Mouse (Mus musculus): ENCODE data around the gene Cacna2d3. TPM values are rescaled to one million over a fixed set of nuclear protein-coding genes. Genes with fewer than 3 reads are reported as not detected.

Cacna2d3 gene
- polyA plus RNA-seq, 1 experiment: not detected

- Histone ChIP-seq H3K27ac (ENCODE audit: insufficient read depth, low read depth, low read length) (no peak overlapping the region), H3K4me1 (ENCODE audit: control insufficient read depth, insufficient read depth, low read length) (peaks cover 4% of the 10 kb centered on the region; the same call in 1 of the 2 replicates), H3K4me3 (ENCODE audit: insufficient read depth, low read depth, low read length) (no peak overlapping the region)
- TF ChIP-seq CTCF (IDR thresholded peaks at IDR 0.05; ENCODE audit: insufficient read depth, low read depth, low read length): no peak
- 83% methylated on average over 6 of the region's 6 CpGs for WGBS
Observed at GRCm38 (mm10) chr14:28907659-28908058, 814.0 kb downstream of the Cacna2d3 start.

- TF ChIP-seq CTCF (IDR thresholded peaks at IDR 0.05; ENCODE audit: insufficient read depth, low read depth, low read length): no peak
- no peak for TF ChIP-seq POLR2A (IDR thresholded peaks at IDR 0.05; ENCODE audit: insufficient read depth, low read depth, low read length)
- H3K27ac ChIP-seq (ENCODE audit: insufficient read depth, low read depth, low read length): no peak overlapping the region
- no peak overlapping the region for H3K4me3 ChIP-seq (ENCODE audit: insufficient read depth, low read depth, low read length)
- H3K4me1 ChIP-seq (ENCODE audit: control insufficient read depth, insufficient read depth, low read length): no peaks in the 10 kb centered on the region
- 89% methylated on average over 3 of the region's 3 CpGs for WGBS
Observed at GRCm38 (mm10) chr14:28892530-28892929, 829.1 kb downstream of the Cacna2d3 start.

- H3K4me3 ChIP-seq (ENCODE audit: insufficient read depth, low read depth, low read length): no peak overlapping the region
- H3K4me1 ChIP-seq (ENCODE audit: control insufficient read depth, insufficient read depth, low read length): no peaks in the 10 kb centered on the region
- no peak overlapping the region for H3K27ac ChIP-seq (ENCODE audit: insufficient read depth, low read depth, low read length)
- WGBS: 95% methylated on average over 1 of the region's 1 CpGs
- TF ChIP-seq POLR2A (IDR thresholded peaks at IDR 0.05; ENCODE audit: insufficient read depth, low read depth, low read length) (no peak), CTCF (IDR thresholded peaks at IDR 0.05; ENCODE audit: insufficient read depth, low read depth, low read length) (no peak)
Observed at GRCm38 (mm10) chr14:28887373-28887772, 834.3 kb downstream of the Cacna2d3 start.

GRCm38 (mm10) chr14:28886661-28887060 is 835.0 kb downstream of the Cacna2d3 start:
- WGBS: 92% methylated on average over 4 of the region's 4 CpGs
- Histone ChIP-seq H3K4me3 (ENCODE audit: insufficient read depth, low read depth, low read length) (no peak overlapping the region), H3K4me1 (ENCODE audit: control insufficient read depth, insufficient read depth, low read length) (no peaks in the 10 kb centered on the region), H3K27ac (ENCODE audit: insufficient read depth, low read depth, low read length) (no peak overlapping the region)
- no peak for TF ChIP-seq CTCF (IDR thresholded peaks at IDR 0.05; ENCODE audit: insufficient read depth, low read depth, low read length)
- no peak for TF ChIP-seq POLR2A (IDR thresholded peaks at IDR 0.05; ENCODE audit: insufficient read depth, low read depth, low read length)

- Histone ChIP-seq H3K4me3 (ENCODE audit: insufficient read depth, low read depth, low read length) (no peak overlapping the region), H3K27ac (ENCODE audit: insufficient read depth, low read depth, low read length) (no peak overlapping the region), H3K4me1 (ENCODE audit: control insufficient read depth, insufficient read depth, low read length) (no peaks in the 10 kb centered on the region)
- 75% methylated on average over 6 of the region's 6 CpGs for WGBS
- no peak for TF ChIP-seq CTCF (IDR thresholded peaks at IDR 0.05; ENCODE audit: insufficient read depth, low read depth, low read length)
- no peak for TF ChIP-seq POLR2A (IDR thresholded peaks at IDR 0.05; ENCODE audit: insufficient read depth, low read depth, low read length)
Observed at GRCm38 (mm10) chr14:28870983-28871382, 850.7 kb downstream of the Cacna2d3 start.

- H3K4me3 ChIP-seq (ENCODE audit: insufficient read depth, low read depth, low read length): no peak overlapping the region
- H3K4me1 ChIP-seq (ENCODE audit: control insufficient read depth, insufficient read depth, low read length): no peaks in the 10 kb centered on the region
- no peak overlapping the region for H3K27ac ChIP-seq (ENCODE audit: insufficient read depth, low read depth, low read length)
- TF ChIP-seq CTCF (IDR thresholded peaks at IDR 0.05; ENCODE audit: insufficient read depth, low read depth, low read length): no peak
- no peak for TF ChIP-seq POLR2A (IDR thresholded peaks at IDR 0.05; ENCODE audit: insufficient read depth, low read depth, low read length)
- 95% methylated on average over 5 of the region's 5 CpGs for WGBS
Observed at GRCm38 (mm10) chr14:28870382-28870781, 851.3 kb downstream of the Cacna2d3 start.

GRCm38 (mm10) chr14:28864925-28865324 is 856.7 kb downstream of the Cacna2d3 start:
- Histone ChIP-seq H3K4me1 (ENCODE audit: control insufficient read depth, insufficient read depth, low read length) (no peaks in the 10 kb centered on the region), H3K4me3 (ENCODE audit: insufficient read depth, low read depth, low read length) (no peak overlapping the region), H3K27ac (ENCODE audit: insufficient read depth, low read depth, low read length) (no peak overlapping the region)
- WGBS: 62% methylated on average over 4 of the region's 4 CpGs
- TF ChIP-seq CTCF (IDR thresholded peaks at IDR 0.05; ENCODE audit: insufficient read depth, low read depth, low read length): no peak
- no peak for TF ChIP-seq POLR2A (IDR thresholded peaks at IDR 0.05; ENCODE audit: insufficient read depth, low read depth, low read length)

- H3K4me1 ChIP-seq (ENCODE audit: control insufficient read depth, insufficient read depth, low read length): no peaks in the 10 kb centered on the region
- WGBS: 84% methylated on average over 2 of the region's 2 CpGs
- TF ChIP-seq CTCF (IDR thresholded peaks at IDR 0.05; ENCODE audit: insufficient read depth, low read depth, low read length) (no peak), POLR2A (IDR thresholded peaks at IDR 0.05; ENCODE audit: insufficient read depth, low read depth, low read length) (no peak)
Observed at GRCm38 (mm10) chr14:28861142-28861541, 860.5 kb downstream of the Cacna2d3 start.

More at GRCm38 (mm10) chr14:28861142-28861541, 860.5 kb downstream of the Cacna2d3 start:
- Histone ChIP-seq H3K4me3 (ENCODE audit: insufficient read depth, low read depth, low read length) (no peak overlapping the region), H3K27ac (ENCODE audit: insufficient read depth, low read depth, low read length) (no peak overlapping the region)

Other genes with a start within 250 kb of the Cacna2d3 start
- gene Selenok, start 246.4 kb upstream of the Cacna2d3 start, polyA plus RNA-seq (2012; ENCODE audit: insufficient read depth, insufficient read length, low replicate concordance, missing spikeins): not detected in 2 replicates

All from olfactory bulb, adult 2 months (tissue).